39 mouse cellular contexts compared by ENCODE assay signal in genomic region chr16:97203554-97203953, GRCm38 (mm10). TPM values are rescaled to one million over a fixed set of nuclear protein-coding genes. Genes with fewer than 3 reads are reported as not detected.
"Had no signal": no experiment of that assay in that cellular context is flagged by ENCODE, and none has a peak within 500 bp of the region (broad histone marks: within the 10 kb centered on the region; RNA-seq: fewer than 3 reads in every experiment).

No protein-coding gene starts in this region.

- H3K27ac ChIP-seq: heart, embryonic 10.5 days; heart, embryonic 13.5 days; heart, embryonic 15.5 days; hindbrain, embryonic 10.5 days; hindbrain, embryonic 12.5 days; hindbrain, embryonic 13.5 days; hindbrain, embryonic 14.5 days; hindbrain, embryonic 15.5 days; hindbrain, postnatal 0 days; intestine, embryonic 15.5 days; kidney, embryonic 15.5 days; kidney, postnatal 0 days; layer of hippocampus, adult 2 months; left cerebral cortex, adult 2 months had no signal

- DNase-seq: heart, postnatal 10 days; heart, postnatal 14 days; heart, postnatal 36 days; heart, postnatal 4 days; kidney, adult 11 months; kidney, adult 18-20 months; kidney, adult 2 months; kidney, adult 8-10 months; kidney, adult 9 months; kidney, postnatal 10 days; kidney, postnatal 14 days; kidney, postnatal 25 days; kidney, postnatal 36 days; kidney, postnatal 4 days; layer of hippocampus, postnatal 36 days had no signal

- H3K4me2 ChIP-seq: heart, embryonic 11.5 days; heart, embryonic 12.5 days; heart, embryonic 13.5 days; heart, embryonic 15.5 days; hindbrain, embryonic 12.5 days; hindbrain, embryonic 13.5 days; hindbrain, embryonic 14.5 days; hindbrain, embryonic 15.5 days; intestine, embryonic 15.5 days; kidney, embryonic 15.5 days had no signal

- H3K4me1 ChIP-seq: heart, embryonic 10.5 days; heart, embryonic 12.5 days; heart, embryonic 13.5 days; heart, embryonic 15.5 days; hindbrain, embryonic 10.5 days; hindbrain, embryonic 12.5 days; hindbrain, embryonic 13.5 days; hindbrain, embryonic 15.5 days; intestine, embryonic 15.5 days; kidney, embryonic 15.5 days had no signal

- H3K9ac ChIP-seq: heart, embryonic 12.5 days; heart, embryonic 13.5 days; heart, embryonic 15.5 days; hindbrain, embryonic 12.5 days; hindbrain, embryonic 13.5 days; hindbrain, embryonic 14.5 days; hindbrain, embryonic 15.5 days; intestine, embryonic 15.5 days; kidney, embryonic 15.5 days had no signal

- H3K36me3 ChIP-seq: heart, embryonic 10.5 days; heart, embryonic 12.5 days; heart, embryonic 13.5 days; heart, embryonic 15.5 days; hindbrain, embryonic 10.5 days; hindbrain, embryonic 12.5 days; hindbrain, embryonic 13.5 days; hindbrain, embryonic 15.5 days; intestine, embryonic 15.5 days; kidney, embryonic 15.5 days had no signal

- H3K9me3 ChIP-seq: heart, embryonic 10.5 days; heart, embryonic 12.5 days; heart, embryonic 13.5 days; heart, embryonic 15.5 days; hindbrain, embryonic 10.5 days; hindbrain, embryonic 12.5 days; hindbrain, embryonic 13.5 days; hindbrain, embryonic 15.5 days; intestine, embryonic 15.5 days; kidney, embryonic 15.5 days had no signal

- H3K27me3 ChIP-seq: heart, embryonic 12.5 days; heart, embryonic 13.5 days; heart, embryonic 15.5 days; hindbrain, embryonic 12.5 days; hindbrain, embryonic 13.5 days; hindbrain, embryonic 15.5 days; intestine, embryonic 15.5 days; kidney, embryonic 15.5 days had no signal

- H3K4me3 ChIP-seq: heart, embryonic 10.5 days; heart, embryonic 12.5 days; heart, embryonic 13.5 days; heart, embryonic 15.5 days; hindbrain, embryonic 10.5 days; hindbrain, embryonic 12.5 days; hindbrain, embryonic 13.5 days; hindbrain, embryonic 15.5 days; intestine, embryonic 15.5 days; kidney, embryonic 15.5 days; layer of hippocampus, adult 2 months; left cerebral cortex, adult 2 months had no signal

- ATAC-seq: hindbrain, embryonic 16.5 days; hindbrain, postnatal 0 days; intestine, embryonic 15.5 days; intestine, embryonic 16.5 days; intestine, postnatal 0 days had no signal

RNA-seq across cellular contexts. Expression of gene Dscam, which starts 33.0 kb away (rescaled TPM):
- total RNA-seq: heart, postnatal 10 days; heart, postnatal 25 days; heart, postnatal 36 days had no signal
- polyA plus RNA-seq: heart, embryonic 12.5 days; heart, embryonic 13.5 days; heart, embryonic 14.5 days; heart, embryonic 15.5 days; heart, embryonic 16.5 days; heart, postnatal 0 days; kidney, embryonic 14.5 days had no signal
